Mouse (Mus musculus) forebrain, embryonic 10.5 days (tissue): ENCODE results near the gene Adcyap1. TPM values are rescaled to one million over a fixed set of nuclear protein-coding genes. Genes with fewer than 3 reads are reported as not detected.

Experiments
- DNase-seq: peaks from one replicate; pipeline ENCODE4 v3.0.0-alpha.2; 2017; ENCODE audit warnings: low spot score; ENCODE audit errors: extremely low spot score
- H3K27ac ChIP-seq: fragments of 300-500 bp; sonication (generic); 2 replicates; pipeline ENCODE4 v1.5.1; 2016; ENCODE audit warnings: mild to moderate bottlenecking
- H3K27me3 ChIP-seq: fragments of 300-500 bp; sonication (generic); 2 replicates; pipeline ENCODE4 v1.6.1; 2016; ENCODE audit warnings: mild to moderate bottlenecking; ENCODE audit not compliant: poor library complexity, severe bottlenecking
- H3K36me3 ChIP-seq: fragments of 300-500 bp; sonication (generic); replicated peaks from 2 replicates; pipeline ENCODE4 v1.6.1; 2016; ENCODE audit warnings: mild to moderate bottlenecking, moderate library complexity
- H3K4me1 ChIP-seq: fragments of 300-500 bp; sonication (generic); 2 replicates; pipeline ENCODE4 v1.6.1; 2016
- H3K4me3 ChIP-seq: fragments of 300-500 bp; sonication (generic); 2 replicates; pipeline ENCODE4 v1.5.1; 2016; ENCODE audit warnings: mild to moderate bottlenecking, moderate library complexity
- H3K9me3 ChIP-seq: fragments of 300-500 bp; sonication (generic); 2 replicates; pipeline ENCODE4 v1.6.1; 2016; ENCODE audit warnings: mild to moderate bottlenecking, moderate library complexity
- WGBS: fragments of 180-500 bp; shearing (Covaris S2); methylation state at CpG from one replicate; pipeline ENCODE4 v1.1.7; 2016; 5-methylcytosine and 5-hydroxymethylcytosine counted together
- polyA plus RNA-seq: library from polyadenylated mRNA; unstranded; fragments of >200 nt; fragmentation: Nextera tagmentation; extraction: Ambion mirVana; gene quantifications from 2 replicates; pipeline ENCODE4 v1.2.1, GENCODE M21; 2016

Adcyap1 gene
- polyA plus RNA-seq = 1.2 and 2.4 TPM in 2 replicates

DNA sequence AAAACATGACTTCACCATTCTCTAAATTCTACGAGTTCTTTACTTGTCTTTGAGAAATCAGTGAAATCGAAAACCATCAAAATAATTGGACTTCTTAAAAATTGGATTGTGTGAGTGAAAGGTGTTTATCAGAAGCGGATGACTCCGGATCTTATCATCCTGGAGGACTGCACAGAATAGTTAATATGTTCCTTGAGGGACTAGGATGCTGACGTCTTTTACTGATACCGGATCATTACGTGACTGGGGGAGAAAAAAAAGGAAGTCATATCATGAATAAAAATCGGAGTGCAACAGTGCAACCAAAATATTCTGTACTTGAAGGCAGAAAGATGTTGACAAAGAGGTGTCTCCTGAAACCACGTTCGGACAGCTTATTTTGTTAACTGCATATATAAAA, at the start of gene Adcyap1:
Gene Adcyap1, plus strand, starts transcription at position 301 of the 400 bp plus-strand sequence.
- H3K36me3 ChIP-seq = no peaks in the 10 kb centered on the region
- no peak for DNase-seq
- H3K4me1 ChIP-seq = peaks cover 48% of the 10 kb centered on the region
- peaks cover 70% of the 10 kb centered on the region for H3K27me3 ChIP-seq
- H3K9me3 ChIP-seq = no peaks in the 10 kb centered on the region
- WGBS = 30% methylated on average over 10 of the region's 10 CpGs
- H3K4me3 ChIP-seq = peak within 1 kb of the TSS; percentile 52
- H3K27ac ChIP-seq = no peak within 1 kb of the TSS

DNA sequence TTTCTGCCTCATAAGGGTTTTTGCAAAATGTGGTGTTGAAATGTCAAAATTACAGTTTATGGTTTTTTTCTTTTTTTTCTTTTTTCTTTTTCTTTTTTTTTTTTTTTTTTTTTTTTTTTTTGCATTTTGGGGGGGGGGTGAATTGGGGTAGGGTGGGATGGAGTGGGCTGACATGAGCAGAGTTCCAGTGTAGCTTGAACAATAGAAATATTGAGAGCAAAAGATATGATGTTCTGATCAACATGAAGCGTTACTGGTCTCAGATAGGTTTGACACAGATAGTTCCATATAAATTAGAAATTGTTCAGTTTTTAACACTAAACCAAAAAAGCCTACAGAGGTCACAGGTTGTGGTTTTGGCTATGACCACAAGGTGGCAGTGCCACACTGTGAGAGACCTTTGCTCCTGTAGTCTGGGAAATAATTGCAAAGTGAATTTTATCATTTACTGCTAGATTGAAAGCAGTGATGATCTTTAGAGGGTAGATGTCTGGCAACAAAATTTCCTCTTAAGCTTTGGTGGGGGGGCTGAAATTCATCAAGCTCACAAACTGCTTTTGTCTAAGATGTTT, 40.5 kb upstream of the Adcyap1 start:
- no peak overlapping the region for H3K4me3 ChIP-seq
- WGBS = 32% methylated on average over 1 of the region's 1 CpGs
- H3K4me1 ChIP-seq = no peaks in the 10 kb centered on the region
- H3K27ac ChIP-seq = no peak overlapping the region
- no peaks in the 10 kb centered on the region for H3K36me3 ChIP-seq
- DNase-seq = peak; percentile 49
- H3K27me3 ChIP-seq = no peaks in the 10 kb centered on the region
- H3K9me3 ChIP-seq = no peaks in the 10 kb centered on the region

DNA sequence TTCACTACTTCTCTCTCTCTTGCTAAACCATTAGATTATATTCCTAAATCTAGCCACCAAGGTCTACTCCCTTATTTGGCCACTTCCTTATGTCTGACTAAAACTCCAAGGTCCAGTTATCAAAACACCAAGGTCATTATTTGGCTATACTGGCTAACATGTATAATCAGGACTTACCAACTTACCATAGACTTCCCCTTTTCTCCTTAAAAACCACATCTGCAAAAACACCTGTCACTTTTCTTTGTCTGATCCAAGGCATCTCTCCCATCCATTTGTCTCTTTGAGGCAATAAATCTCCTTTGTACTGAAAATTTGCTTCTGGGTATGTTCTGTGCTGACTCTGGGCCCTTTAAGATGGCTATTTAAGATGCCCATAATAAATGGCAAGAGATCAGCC, 29.2 kb upstream of the Adcyap1 start:
- Histone ChIP-seq H3K27me3 (no peaks in the 10 kb centered on the region), H3K36me3 (no peaks in the 10 kb centered on the region), H3K4me3 (no peak overlapping the region), H3K9me3 (no peaks in the 10 kb centered on the region), H3K4me1 (no peaks in the 10 kb centered on the region), H3K27ac (no peak overlapping the region)
- DNase-seq = no peak

DNA sequence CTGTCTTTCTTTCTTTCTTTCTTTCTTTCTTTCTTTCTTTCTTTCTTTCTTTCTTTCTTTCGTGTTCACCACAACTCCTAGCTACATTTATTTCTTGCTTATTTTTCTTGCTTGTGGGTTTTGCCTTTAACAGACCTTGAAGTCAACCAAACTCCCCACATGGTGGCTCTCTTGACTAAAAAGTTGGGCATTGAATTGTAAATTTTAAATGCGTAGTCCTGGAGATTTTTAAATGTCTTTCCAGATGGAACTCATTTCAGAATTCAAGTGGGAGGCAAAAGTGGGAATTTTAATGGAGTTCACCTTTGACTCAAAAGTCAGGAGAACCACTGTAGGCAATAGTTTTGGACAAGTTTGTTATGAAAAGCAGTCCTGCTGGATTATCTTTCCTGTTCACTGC, 2.0 kb upstream of the Adcyap1 start:
- peaks cover 51% of the 10 kb centered on the region for H3K27me3 ChIP-seq
- no peaks in the 10 kb centered on the region for H3K9me3 ChIP-seq
- no peak overlapping the region for H3K4me3 ChIP-seq
- peaks cover 29% of the 10 kb centered on the region for H3K4me1 ChIP-seq
- no peak for DNase-seq
- no peaks in the 10 kb centered on the region for H3K36me3 ChIP-seq
- H3K27ac ChIP-seq = no peak overlapping the region
- 47% methylated on average over 2 of the region's 2 CpGs for WGBS

DNA sequence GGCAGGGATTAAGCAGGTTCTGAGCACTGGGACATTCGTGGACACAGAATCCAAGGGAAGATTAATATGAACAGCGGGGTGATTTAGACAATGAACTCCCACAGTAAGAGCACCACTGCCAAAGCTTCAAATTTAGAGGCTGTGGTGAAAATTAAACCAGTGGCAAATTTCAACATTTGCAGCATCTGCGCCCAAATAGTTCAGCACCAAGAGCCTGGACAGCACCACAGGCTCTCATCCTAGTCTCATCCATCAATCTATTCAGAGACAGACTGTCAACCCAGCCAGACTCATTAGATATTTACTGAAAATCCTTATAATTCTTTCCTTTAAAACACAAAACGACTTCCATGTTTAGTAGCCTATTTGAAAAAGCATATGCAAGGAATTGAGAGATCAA, 604 bp upstream of the Adcyap1 start:
- WGBS = 8% methylated on average over 4 of the region's 4 CpGs
- no peak for DNase-seq
- Histone ChIP-seq H3K4me1 (peaks cover 43% of the 10 kb centered on the region), H3K27ac (no peak overlapping the region), H3K27me3 (peaks cover 65% of the 10 kb centered on the region), H3K36me3 (no peaks in the 10 kb centered on the region), H3K4me3 (no peak overlapping the region), H3K9me3 (no peaks in the 10 kb centered on the region)

DNA sequence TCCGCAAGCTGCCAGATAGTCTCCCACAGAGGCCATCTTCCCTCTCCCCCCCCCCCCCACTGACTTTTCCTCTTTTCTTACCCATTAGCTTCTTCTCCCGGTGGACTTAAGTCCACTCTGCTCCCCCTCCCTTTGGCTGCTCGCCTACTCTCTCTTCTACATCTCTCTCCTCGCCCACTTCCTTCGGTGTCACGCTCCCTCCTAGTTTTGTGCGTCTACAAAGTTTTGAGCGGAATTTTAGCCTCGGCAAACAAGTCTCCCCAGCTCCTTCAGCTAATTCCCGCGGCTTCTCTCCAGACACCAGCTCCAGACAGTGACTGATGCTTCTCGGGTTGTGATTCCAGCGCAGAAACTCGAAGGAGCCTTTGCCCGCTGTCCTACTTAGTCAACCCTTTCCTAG, 401 bp downstream of the Adcyap1 start:
- Histone ChIP-seq H3K27ac (no peak overlapping the region), H3K36me3 (no peaks in the 10 kb centered on the region), H3K4me1 (peaks cover 50% of the 10 kb centered on the region), H3K27me3 (peaks cover 74% of the 10 kb centered on the region), H3K9me3 (no peaks in the 10 kb centered on the region), H3K4me3 (peak overlapping the region; percentile 52; the same call in 1 of the 2 replicates)
- peak; percentile 19 for DNase-seq
- WGBS = 2% methylated on average over 15 of the region's 15 CpGs

DNA sequence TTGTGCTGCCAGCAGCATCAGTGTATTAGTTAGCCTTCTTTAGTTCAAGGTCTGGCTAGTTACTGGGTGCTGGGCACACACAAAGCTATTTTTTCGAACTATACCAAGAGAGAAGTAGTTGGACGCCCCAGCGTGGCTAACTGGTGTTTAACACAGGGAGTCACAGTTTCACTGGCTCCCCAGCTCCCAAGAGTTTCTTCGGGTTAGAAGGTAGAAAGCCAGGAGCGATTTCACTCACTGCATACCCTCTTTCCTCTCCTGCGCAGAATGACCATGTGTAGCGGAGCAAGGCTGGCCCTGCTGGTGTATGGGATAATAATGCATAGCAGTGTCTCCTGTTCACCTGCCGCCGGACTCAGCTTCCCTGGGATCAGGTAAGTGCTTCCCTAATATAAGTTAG, 930 bp downstream of the Adcyap1 start:
- peaks cover 79% of the 10 kb centered on the region for H3K27me3 ChIP-seq
- no peaks in the 10 kb centered on the region for H3K36me3 ChIP-seq
- peaks cover 55% of the 10 kb centered on the region for H3K4me1 ChIP-seq
- H3K9me3 ChIP-seq = no peaks in the 10 kb centered on the region
- whole genome bisulfite sequencing = 5% methylated on average over 9 of the region's 9 CpGs
- DNase-seq = peak; percentile 20
- H3K4me3 ChIP-seq = peak overlapping the region; percentile 52
- H3K27ac ChIP-seq = no peak overlapping the region

DNA sequence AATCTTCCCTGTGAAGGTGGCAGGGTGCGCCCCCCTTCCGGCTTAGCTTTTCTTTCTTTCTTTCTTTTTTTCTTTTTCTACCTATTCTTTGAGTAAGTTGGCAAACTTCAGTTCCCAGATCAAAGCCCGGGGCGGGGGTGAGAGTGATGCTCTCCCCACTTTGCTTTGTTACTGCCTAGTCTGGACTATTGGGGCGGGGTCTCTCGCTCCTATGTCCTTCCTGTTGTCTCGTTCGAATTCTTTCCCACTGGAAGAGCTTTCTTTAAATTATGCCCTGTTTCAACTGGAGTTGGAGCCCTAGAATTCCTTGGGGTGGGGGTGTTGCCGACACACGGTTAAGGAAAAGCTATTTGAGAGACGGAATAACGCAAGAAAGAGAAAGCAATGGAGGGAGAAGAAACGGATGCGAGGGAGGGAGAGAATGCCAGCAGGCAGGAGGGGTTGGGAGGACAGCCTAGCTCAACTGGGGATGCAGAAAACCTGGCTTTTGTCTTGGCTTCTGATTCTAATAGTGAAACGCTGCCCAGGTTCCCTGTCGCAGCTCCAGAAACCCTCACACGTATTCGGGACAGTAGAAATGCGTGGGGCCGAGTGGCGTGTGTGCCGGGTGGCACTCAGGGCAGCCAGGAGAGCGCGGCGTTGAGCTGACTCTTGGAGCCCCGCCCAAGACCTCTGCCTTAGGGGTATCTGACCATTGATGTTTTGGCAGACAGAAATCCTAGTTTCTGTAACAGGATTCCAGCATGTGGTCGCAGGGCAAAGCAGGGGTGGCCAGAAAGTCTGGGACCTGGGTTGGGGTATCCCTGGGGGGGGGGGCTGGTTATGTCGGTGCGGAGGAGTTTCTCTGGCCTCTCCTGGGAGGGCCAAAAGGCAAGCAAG, 1.8 kb downstream of the Adcyap1 start:
- WGBS = 0% methylated on average over 29 of the region's 29 CpGs
- peaks cover 57% of the 10 kb centered on the region for H3K4me1 ChIP-seq
- H3K27ac ChIP-seq = no peak overlapping the region
- H3K9me3 ChIP-seq = no peaks in the 10 kb centered on the region
- no peaks in the 10 kb centered on the region for H3K36me3 ChIP-seq
- H3K4me3 ChIP-seq = peak overlapping the region; percentile 52
- H3K27me3 ChIP-seq = peaks cover 87% of the 10 kb centered on the region
- peak; percentile 25 for DNase-seq

DNA sequence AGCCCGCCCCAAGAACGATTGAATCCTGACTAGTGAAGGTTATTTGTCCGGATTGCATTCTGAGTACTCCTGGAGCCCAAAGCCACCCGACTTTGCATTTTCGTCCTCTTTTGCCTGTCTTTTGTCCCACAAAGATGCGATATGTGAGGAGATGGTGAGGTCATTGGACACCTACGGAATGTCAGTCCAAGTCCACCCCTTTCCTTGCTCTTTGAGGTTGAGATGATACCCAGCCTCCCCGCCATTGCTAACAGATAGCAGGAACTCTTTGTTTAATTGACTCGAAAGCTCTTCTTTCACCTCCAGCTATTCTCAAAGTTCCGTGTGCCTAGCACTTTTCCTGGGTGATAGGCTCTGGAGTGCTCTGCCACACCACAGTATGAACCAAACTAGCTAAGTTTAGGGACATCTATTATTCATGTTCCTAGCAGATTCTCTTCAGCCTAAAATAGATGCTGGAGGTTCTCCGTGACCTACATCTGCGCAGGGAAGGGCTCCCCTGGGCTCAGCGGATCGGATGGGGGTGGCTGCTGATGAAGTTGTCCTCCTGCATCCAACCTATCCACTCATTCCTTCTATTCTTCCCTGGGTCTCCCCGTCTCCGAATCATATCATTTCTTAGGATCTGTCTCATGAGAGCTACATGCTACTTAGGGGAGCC, 2.6 kb downstream of the Adcyap1 start:
- Histone ChIP-seq H3K9me3 (no peaks in the 10 kb centered on the region), H3K4me3 (peak overlapping the region; percentile 52), H3K4me1 (peaks cover 57% of the 10 kb centered on the region), H3K27ac (no peak overlapping the region), H3K36me3 (no peaks in the 10 kb centered on the region), H3K27me3 (peaks cover 92% of the 10 kb centered on the region)
- under 1% methylated on average over 16 of the region's 16 CpGs for WGBS
- peak; percentile 28 for DNase-seq

DNA sequence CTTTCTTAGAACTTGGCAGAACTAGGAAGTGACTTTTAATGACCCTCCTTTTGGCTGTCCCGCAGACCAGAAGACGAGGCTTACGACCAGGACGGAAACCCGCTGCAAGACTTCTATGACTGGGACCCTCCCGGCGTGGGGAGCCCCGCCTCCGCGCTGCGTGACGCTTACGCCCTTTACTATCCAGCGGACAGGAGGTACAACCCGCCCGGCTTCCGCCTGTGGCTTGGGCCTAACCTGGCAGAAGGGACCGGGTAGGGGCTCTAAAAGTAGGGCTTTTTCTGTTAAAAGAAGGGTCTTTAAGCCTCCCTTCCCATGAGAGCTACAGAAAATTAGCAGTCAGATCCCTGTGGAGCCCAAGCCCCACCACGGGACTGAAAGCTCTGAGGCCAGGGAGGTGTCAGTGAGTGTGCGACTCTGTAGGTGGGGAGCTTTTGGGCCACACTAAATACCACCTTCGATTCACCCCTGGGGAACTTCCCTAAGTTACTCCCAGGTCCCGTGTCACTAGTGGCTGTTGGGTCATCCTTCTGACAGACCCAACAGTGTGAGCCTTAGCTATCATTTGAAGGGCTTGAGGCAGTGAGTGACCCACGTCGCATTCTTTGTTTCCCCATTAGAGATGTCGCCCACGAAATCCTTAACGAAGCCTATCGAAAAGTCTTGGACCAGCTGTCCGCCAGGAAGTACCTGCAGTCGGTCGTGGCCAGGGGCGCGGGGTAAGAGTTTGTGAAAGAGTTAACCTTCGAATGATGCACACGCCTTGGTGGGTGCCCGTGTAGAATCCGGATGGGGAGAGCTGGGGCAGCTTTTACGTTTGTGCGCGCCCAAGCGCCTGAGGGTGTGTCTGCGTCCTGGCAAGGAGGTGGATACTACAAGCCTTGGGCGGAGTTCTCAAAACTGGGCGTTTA, 3.6 kb downstream of the Adcyap1 start:
- under 1% methylated on average over 44 of the region's 44 CpGs for WGBS
- Histone ChIP-seq H3K27ac (no peak overlapping the region), H3K27me3 (peaks cover 85% of the 10 kb centered on the region)

DNA sequence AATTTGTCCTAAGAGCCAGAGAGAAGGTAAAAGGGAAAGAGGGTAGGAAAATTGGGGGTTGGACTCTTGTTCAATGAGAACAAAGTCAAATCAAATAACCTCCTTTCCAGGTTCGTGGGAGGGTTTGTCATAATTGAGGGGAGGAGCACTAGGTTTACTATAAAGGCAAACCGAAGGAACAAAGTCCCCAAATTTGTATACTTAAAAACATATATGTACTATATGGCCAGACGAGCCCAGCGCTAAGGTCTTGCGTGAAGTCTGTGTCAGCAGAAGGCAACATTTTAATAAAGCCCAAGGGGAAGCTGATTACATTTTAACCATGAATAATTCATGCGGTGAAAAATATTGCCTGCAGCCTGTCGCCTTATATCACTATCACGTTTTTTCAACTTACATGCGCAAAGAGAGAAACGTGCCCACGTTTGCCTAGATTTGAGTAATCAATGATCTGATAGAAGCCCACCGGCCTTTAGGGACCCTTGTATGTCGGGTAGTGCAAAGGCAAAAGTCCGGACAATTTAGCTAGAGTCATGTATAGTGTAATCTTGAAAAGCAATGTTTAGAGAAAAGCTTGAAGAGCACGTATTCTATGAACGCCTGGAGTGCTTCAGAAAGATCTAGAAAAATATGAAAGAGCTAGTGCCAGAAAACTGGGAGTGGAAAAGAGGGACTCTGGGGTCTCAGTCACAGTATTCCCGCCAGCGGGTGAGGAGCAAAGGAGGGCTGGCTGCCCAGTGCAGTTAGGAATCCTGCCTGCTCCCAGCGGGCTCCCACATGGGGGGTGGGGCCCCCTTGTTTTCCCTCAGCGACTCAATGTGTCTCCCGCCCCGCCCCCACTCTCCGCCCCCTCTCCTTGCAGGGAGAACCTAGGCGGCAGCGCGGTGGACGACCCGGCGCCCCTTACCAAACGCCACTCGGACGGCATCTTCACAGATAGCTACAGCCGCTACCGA, 4.5 kb downstream of the Adcyap1 start:
- Histone ChIP-seq H3K27me3 (peaks cover 76% of the 10 kb centered on the region), H3K27ac (no peak overlapping the region)

More for the DNA sequence above, 3.6 kb downstream of the Adcyap1 start:
- H3K4me3 ChIP-seq = peak overlapping the region; percentile 52
- H3K9me3 ChIP-seq = no peaks in the 10 kb centered on the region
- DNase-seq = peak; percentile 49
- no peaks in the 10 kb centered on the region for H3K36me3 ChIP-seq
- H3K4me1 ChIP-seq = peaks cover 57% of the 10 kb centered on the region

More for the DNA sequence above, 4.5 kb downstream of the Adcyap1 start:
- DNase-seq = peak; percentile 60
- peak overlapping the region; percentile 52 for H3K4me3 ChIP-seq
- peaks cover 57% of the 10 kb centered on the region for H3K4me1 ChIP-seq
- H3K9me3 ChIP-seq = no peaks in the 10 kb centered on the region
- WGBS = under 1% methylated on average over 34 of the region's 34 CpGs
- no peaks in the 10 kb centered on the region for H3K36me3 ChIP-seq
